15 mouse cellular contexts compared by ENCODE assay signal in the genomic region with DNA sequence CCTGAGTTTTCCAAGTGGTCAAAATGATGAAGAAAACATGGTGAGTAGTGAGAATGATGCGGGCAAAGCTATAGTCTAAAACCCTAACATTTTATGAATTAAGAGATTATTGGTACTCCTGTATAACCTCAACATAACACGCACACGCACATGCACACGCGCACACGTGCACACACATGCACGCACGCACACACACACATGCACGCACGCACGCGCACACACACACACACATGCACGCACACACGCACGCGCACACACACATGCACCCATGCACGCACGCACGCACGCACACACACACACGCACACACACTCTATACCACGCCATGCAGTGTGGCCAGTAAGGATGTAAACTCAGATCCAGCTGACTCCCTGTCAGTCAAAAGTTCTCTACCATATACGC.
"Had no signal": no experiment of that assay in that cellular context is flagged by ENCODE, and none has a peak within 500 bp of the region (broad histone marks: within the 10 kb centered on the region; RNA-seq: fewer than 3 reads in every experiment).

No protein-coding gene starts in this region.

- H3K4me2 ChIP-seq: neural tube, embryonic 13.5 days; neural tube, embryonic 15.5 days; stomach, embryonic 15.5 days had no signal

- H3K36me3 ChIP-seq: stomach, embryonic 15.5 days had no signal

- DNase-seq: retina, postnatal 1 day; right cerebral cortex, adult 18-20 months; right cerebral cortex, postnatal 14 days; right cerebral cortex, postnatal 25 days; right cerebral cortex, postnatal 4 days; spleen, adult 18-20 months; thymus, adult 18-20 months; thymus, adult 2 months; thymus, postnatal 14 days; thymus, postnatal 25 days; thymus, postnatal 36 days; thymus, postnatal 4 days had no signal

- H3K27me3 ChIP-seq: neural tube, embryonic 13.5 days; neural tube, embryonic 15.5 days; stomach, embryonic 15.5 days had no signal

- H3K4me3 ChIP-seq: neural tube, embryonic 13.5 days; neural tube, embryonic 15.5 days; stomach, embryonic 15.5 days had no signal
